Mouse (Mus musculus): ENCODE data around the gene Lats1. TPM values are rescaled to one million over a fixed set of nuclear protein-coding genes. Genes with fewer than 3 reads are reported as not detected.
A peak's percentile ranks its signal among the peaks of the same experiment; 100 is the strongest.

Lats1 gene
- 6.4 and 8.2 TPM in 2 replicates for polyA plus RNA-seq (2015; fragmentation: Nextera tagmentation; extraction: Ambion mirVana)

GRCm38 (mm10) chr10:7680731-7681301 is at the start of gene Lats1, which contains the start of gene Pcmt1:
TSS of gene Lats1 (plus strand) at chr10:7681214.
TSS of gene Pcmt1 (minus strand) at chr10:7681136.
- H3K9ac ChIP-seq: peak within 1 kb of the TSS; percentile 99
- H3K27me3 ChIP-seq: no peaks in the 10 kb centered on the region
- peak within 1 kb of the TSS; percentile 98 for H3K4me3 ChIP-seq
- H3K9me3 ChIP-seq: no peaks in the 10 kb centered on the region
- peaks cover 35% of the 10 kb centered on the region for H3K36me3 ChIP-seq
- peak; percentile 82 for ATAC-seq (ENCODE audit: insufficient number of reproducible peaks, low FRiP score, low TSS enrichment, low read depth)
- WGBS: under 1% methylated on average over 56 of the region's 65 CpGs
- peak within 1 kb of the TSS; percentile 52 for H3K4me2 ChIP-seq
- peak within 1 kb of the TSS; percentile 99 for H3K27ac ChIP-seq
- H3K4me1 ChIP-seq: peaks cover 22% of the 10 kb centered on the region

- peaks cover 61% of the 10 kb centered on the region for H3K36me3 ChIP-seq
- no peaks in the 10 kb centered on the region for H3K4me1 ChIP-seq
- no peak overlapping the region for H3K27ac ChIP-seq
- no peak overlapping the region for H3K4me3 ChIP-seq
- no peak overlapping the region for H3K4me2 ChIP-seq
- no peaks in the 10 kb centered on the region for H3K9me3 ChIP-seq
- ATAC-seq (ENCODE audit: insufficient number of reproducible peaks, low FRiP score, low TSS enrichment, low read depth): no peak
- H3K9ac ChIP-seq: no peak overlapping the region
- 95% methylated on average over 12 of the region's 12 CpGs for WGBS
- H3K27me3 ChIP-seq: no peaks in the 10 kb centered on the region
Observed at GRCm38 (mm10) chr10:7640366-7640765, 40.6 kb upstream of the Lats1 start.

GRCm38 (mm10) chr10:7645911-7646310 is 35.1 kb upstream of the Lats1 start:
- no peak for ATAC-seq (ENCODE audit: insufficient number of reproducible peaks, low FRiP score, low TSS enrichment, low read depth)
- WGBS: 93% methylated on average over 2 of the region's 2 CpGs
- Histone ChIP-seq H3K4me3 (no peak overlapping the region), H3K36me3 (peaks cover 50% of the 10 kb centered on the region), H3K9ac (no peak overlapping the region), H3K27me3 (no peaks in the 10 kb centered on the region), H3K27ac (no peak overlapping the region), H3K4me1 (no peaks in the 10 kb centered on the region), H3K4me2 (no peak overlapping the region), H3K9me3 (no peaks in the 10 kb centered on the region)

GRCm38 (mm10) chr10:7649059-7649458 is 32.0 kb upstream of the Lats1 start:
- Histone ChIP-seq H3K4me1 (no peaks in the 10 kb centered on the region), H3K27ac (no peak overlapping the region), H3K9ac (no peak overlapping the region), H3K9me3 (no peaks in the 10 kb centered on the region), H3K27me3 (no peaks in the 10 kb centered on the region), H3K4me3 (no peak overlapping the region), H3K36me3 (peaks cover 33% of the 10 kb centered on the region), H3K4me2 (no peak overlapping the region)
- no peak for ATAC-seq (ENCODE audit: insufficient number of reproducible peaks, low FRiP score, low TSS enrichment, low read depth)
- 90% methylated on average over 4 of the region's 4 CpGs for WGBS

- peaks cover 25% of the 10 kb centered on the region for H3K36me3 ChIP-seq
- H3K4me2 ChIP-seq: no peak overlapping the region
- no peaks in the 10 kb centered on the region for H3K9me3 ChIP-seq
- no peak overlapping the region for H3K9ac ChIP-seq
- no peaks in the 10 kb centered on the region for H3K27me3 ChIP-seq
- no peak overlapping the region for H3K4me3 ChIP-seq
- no peak for ATAC-seq (ENCODE audit: insufficient number of reproducible peaks, low FRiP score, low TSS enrichment, low read depth)
- H3K4me1 ChIP-seq: no peaks in the 10 kb centered on the region
- H3K27ac ChIP-seq: no peak overlapping the region
- WGBS: 93% methylated on average over 2 of the region's 2 CpGs
Observed at GRCm38 (mm10) chr10:7651057-7651456, 30.0 kb upstream of the Lats1 start.

GRCm38 (mm10) chr10:7662471-7663141 is 18.4 kb upstream of the Lats1 start:
- ATAC-seq (ENCODE audit: insufficient number of reproducible peaks, low FRiP score, low TSS enrichment, low read depth): peak; percentile 81
- Histone ChIP-seq H3K36me3 (no peaks in the 10 kb centered on the region), H3K4me1 (peaks cover 10% of the 10 kb centered on the region; the same call in 1 of the 2 replicates), H3K9me3 (no peaks in the 10 kb centered on the region), H3K9ac (peak overlapping the region; percentile 88), H3K4me2 (peak overlapping the region; percentile 80), H3K4me3 (peak overlapping the region; percentile 91), H3K27ac (peak overlapping the region; percentile 95), H3K27me3 (no peaks in the 10 kb centered on the region)
- WGBS: under 1% methylated on average over 44 of the region's 44 CpGs

- WGBS: under 1% methylated on average over 64 of the region's 64 CpGs
- ATAC-seq (ENCODE audit: insufficient number of reproducible peaks, low FRiP score, low TSS enrichment, low read depth): peak; percentile 91
- H3K27me3 ChIP-seq: no peaks in the 10 kb centered on the region
- peak overlapping the region; percentile 95 for H3K27ac ChIP-seq
- peak overlapping the region; percentile 80 for H3K4me2 ChIP-seq
- H3K9me3 ChIP-seq: no peaks in the 10 kb centered on the region
- H3K9ac ChIP-seq: peak overlapping the region; percentile 88
- H3K4me3 ChIP-seq: peak overlapping the region; percentile 91
- H3K36me3 ChIP-seq: no peaks in the 10 kb centered on the region
- peaks cover 17% of the 10 kb centered on the region; the same call in 1 of the 2 replicates for H3K4me1 ChIP-seq
Observed at GRCm38 (mm10) chr10:7663159-7664026, 17.6 kb upstream of the Lats1 start.

- WGBS: 58% methylated on average over 6 of the region's 6 CpGs
- no peaks in the 10 kb centered on the region for H3K9me3 ChIP-seq
- ATAC-seq (ENCODE audit: insufficient number of reproducible peaks, low FRiP score, low TSS enrichment, low read depth): no peak
- peak overlapping the region; percentile 80 for H3K4me2 ChIP-seq
- no peak overlapping the region for H3K9ac ChIP-seq
- no peaks in the 10 kb centered on the region for H3K27me3 ChIP-seq
- H3K27ac ChIP-seq: peak overlapping the region; percentile 95
- peaks cover 17% of the 10 kb centered on the region; the same call in 1 of the 2 replicates for H3K4me1 ChIP-seq
- H3K4me3 ChIP-seq: peak overlapping the region; percentile 91
- H3K36me3 ChIP-seq: no peaks in the 10 kb centered on the region
Observed at GRCm38 (mm10) chr10:7664027-7664526, 16.9 kb upstream of the Lats1 start.

- H3K4me2 ChIP-seq: no peak overlapping the region
- H3K36me3 ChIP-seq: peaks cover 2% of the 10 kb centered on the region; the same call in 1 of the 2 replicates
Observed at GRCm38 (mm10) chr10:7664889-7665288, 16.1 kb upstream of the Lats1 start.

GRCm38 (mm10) chr10:7667342-7667802 is 13.6 kb upstream of the Lats1 start, which contains the start of gene Nup43:
TSS of gene Nup43 (plus strand) at chr10:7667503.
- Histone ChIP-seq H3K4me3 (peak within 1 kb of the TSS; percentile 81), H3K9ac (peak within 1 kb of the TSS; percentile 63), H3K4me1 (peaks cover 15% of the 10 kb centered on the region; the same call in 1 of the 2 replicates), H3K4me2 (peak within 1 kb of the TSS; percentile 73), H3K27me3 (no peaks in the 10 kb centered on the region), H3K9me3 (no peaks in the 10 kb centered on the region), H3K27ac (peak within 1 kb of the TSS; percentile 85), H3K36me3 (peaks cover 22% of the 10 kb centered on the region)
- ATAC-seq (ENCODE audit: insufficient number of reproducible peaks, low FRiP score, low TSS enrichment, low read depth): peak; percentile 84
- WGBS: 0% methylated on average over 24 of the region's 24 CpGs

More at GRCm38 (mm10) chr10:7664889-7665288, 16.1 kb upstream of the Lats1 start:
- no peak for ATAC-seq (ENCODE audit: insufficient number of reproducible peaks, low FRiP score, low TSS enrichment, low read depth)
- no peaks in the 10 kb centered on the region for H3K27me3 ChIP-seq
- no peak overlapping the region for H3K4me3 ChIP-seq
- 88% methylated on average over 1 of the region's 1 CpGs for WGBS
- no peak overlapping the region for H3K9ac ChIP-seq
- no peaks in the 10 kb centered on the region for H3K9me3 ChIP-seq
- H3K4me1 ChIP-seq: peaks cover 17% of the 10 kb centered on the region; the same call in 1 of the 2 replicates
- no peak overlapping the region for H3K27ac ChIP-seq

GRCm38 (mm10) chr10:7673673-7674072 is 7.3 kb upstream of the Lats1 start:
- no peaks in the 10 kb centered on the region for H3K9me3 ChIP-seq
- no peak overlapping the region for H3K4me2 ChIP-seq
- H3K27me3 ChIP-seq: no peaks in the 10 kb centered on the region
- peaks cover 68% of the 10 kb centered on the region for H3K36me3 ChIP-seq
- H3K4me3 ChIP-seq: no peak overlapping the region
- no peak overlapping the region for H3K27ac ChIP-seq
- ATAC-seq (ENCODE audit: insufficient number of reproducible peaks, low FRiP score, low TSS enrichment, low read depth): no peak
- H3K4me1 ChIP-seq: no peaks in the 10 kb centered on the region
- 60% methylated on average over 1 of the region's 1 CpGs for WGBS
- no peak overlapping the region for H3K9ac ChIP-seq

Data from limb, embryonic 15.5 days (tissue).